Mouse (Mus musculus): ENCODE results near the gene Gm20388. TPM values are rescaled to one million over a fixed set of nuclear protein-coding genes. Genes with fewer than 3 reads are reported as not detected.
"Not testable (repeated sequence)": the region's sequence is repeated elsewhere in the genome, so short reads cannot be mapped to it uniquely, and the experiment has no call there.

Gene Gm20388
- polyA plus RNA-seq, 1 experiment, result 0.36 TPM

DNA sequence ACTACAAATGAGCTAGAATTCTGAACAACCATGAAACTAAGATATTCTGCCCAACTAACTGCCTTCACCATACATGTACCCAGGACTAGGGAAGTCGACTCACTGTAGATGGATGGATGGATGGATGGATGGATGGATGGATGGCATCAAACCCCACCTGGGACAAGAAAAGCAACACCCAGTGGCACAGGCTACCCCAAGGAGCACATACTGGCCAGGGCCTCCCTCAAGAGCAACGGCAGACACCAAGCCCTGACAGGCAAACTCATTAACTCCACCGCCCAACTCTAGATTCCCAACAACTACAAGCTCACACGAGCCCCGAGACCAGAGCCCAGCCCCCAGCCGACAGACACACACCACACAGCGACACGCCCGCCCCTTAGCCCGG is 3626.3 kb downstream of the Gm20388 start:
- no peak for TF ChIP-seq GATA1 (IDR thresholded peaks at IDR 0.05; ENCODE audit: low read length)
- no peak for TF ChIP-seq TAL1 (IDR thresholded peaks at IDR 0.05; ENCODE audit: low read length)
- Histone ChIP-seq H3K4me1 (ENCODE audit: control insufficient read depth) (no peaks in the 10 kb centered on the region), H3K36me3 (ENCODE audit: control insufficient read depth) (peaks cover 14% of the 10 kb centered on the region; the same call in 1 of the 2 replicates), H3K27me3 (ENCODE audit: control insufficient read depth) (peaks cover 8% of the 10 kb centered on the region), H3K9me3 (ENCODE audit: control insufficient read depth, low read length) (no peaks in the 10 kb centered on the region), H3K4me3 (replicated peaks) (no peak overlapping the region)

- H3K9me3 ChIP-seq (ENCODE audit: control insufficient read depth, low read length); H3K27me3 ChIP-seq (ENCODE audit: control insufficient read depth); H3K4me3 ChIP-seq (replicated peaks); H3K4me1 ChIP-seq (ENCODE audit: control insufficient read depth): not testable (repeated sequence)
- peaks cover 12% of the 10 kb centered on the region; the same call in 1 of the 2 replicates for H3K36me3 ChIP-seq (ENCODE audit: control insufficient read depth)
These were observed 3627.0 kb downstream of the Gm20388 start for GRCm38 (mm10) chr8:123537641-123538040.

GRCm38 (mm10) chr8:123564221-123564620 is 3653.6 kb downstream of the Gm20388 start:
- not testable (repeated sequence) for H3K4me3 ChIP-seq (replicated peaks); H3K9me3 ChIP-seq (ENCODE audit: control insufficient read depth, low read length); H3K36me3 ChIP-seq (ENCODE audit: control insufficient read depth); H3K4me1 ChIP-seq (ENCODE audit: control insufficient read depth); H3K27me3 ChIP-seq (ENCODE audit: control insufficient read depth)

- H3K36me3 ChIP-seq (ENCODE audit: control insufficient read depth); H3K9me3 ChIP-seq (ENCODE audit: control insufficient read depth, low read length); H3K4me3 ChIP-seq (replicated peaks); H3K4me1 ChIP-seq (ENCODE audit: control insufficient read depth); H3K27me3 ChIP-seq (ENCODE audit: control insufficient read depth): not testable (repeated sequence)
These were observed 3664.7 kb downstream of the Gm20388 start for GRCm38 (mm10) chr8:123575386-123575785.

- H3K27me3 ChIP-seq (ENCODE audit: control insufficient read depth); H3K4me3 ChIP-seq (replicated peaks); H3K36me3 ChIP-seq (ENCODE audit: control insufficient read depth); H3K9me3 ChIP-seq (ENCODE audit: control insufficient read depth, low read length); H3K4me1 ChIP-seq (ENCODE audit: control insufficient read depth): not testable (repeated sequence)
These were observed 3690.1 kb downstream of the Gm20388 start for GRCm38 (mm10) chr8:123600666-123601172.

DNA sequence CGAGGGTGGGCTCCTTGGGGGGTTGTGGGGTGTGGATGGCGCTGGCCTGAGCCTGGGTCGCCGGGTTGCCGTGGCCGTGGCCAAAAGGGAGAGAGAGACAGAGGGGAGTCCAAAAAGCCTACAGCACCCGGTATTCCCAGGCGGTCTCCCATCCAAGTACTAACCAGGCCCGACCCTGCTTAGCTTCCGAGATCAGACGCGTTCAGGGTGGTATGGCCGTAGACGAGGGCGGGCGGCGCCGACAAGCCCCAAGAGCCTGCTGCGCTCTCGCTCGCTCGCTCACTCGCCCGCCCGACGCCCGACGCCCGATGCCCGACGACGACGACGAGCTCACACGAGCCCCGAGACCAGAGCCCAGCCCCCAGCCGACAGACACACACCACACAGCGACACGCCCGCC is 3690.8 kb downstream of the Gm20388 start:
- H3K36me3 ChIP-seq (ENCODE audit: control insufficient read depth), result not testable (repeated sequence)

GRCm38 (mm10) chr8:123612652-123613051 is 3702.0 kb downstream of the Gm20388 start:
- not testable (repeated sequence) for H3K9me3 ChIP-seq (ENCODE audit: control insufficient read depth, low read length); H3K4me3 ChIP-seq (replicated peaks); H3K4me1 ChIP-seq (ENCODE audit: control insufficient read depth); H3K36me3 ChIP-seq (ENCODE audit: control insufficient read depth); H3K27me3 ChIP-seq (ENCODE audit: control insufficient read depth)

More for the DNA sequence above, 3690.8 kb downstream of the Gm20388 start:
- not testable (repeated sequence) for H3K4me3 ChIP-seq (replicated peaks); H3K9me3 ChIP-seq (ENCODE audit: control insufficient read depth, low read length); H3K4me1 ChIP-seq (ENCODE audit: control insufficient read depth); H3K27me3 ChIP-seq (ENCODE audit: control insufficient read depth)

GRCm38 (mm10) chr8:123623523-123623922 is 3712.9 kb downstream of the Gm20388 start:
- H3K4me1 ChIP-seq (ENCODE audit: control insufficient read depth); H3K4me3 ChIP-seq (replicated peaks); H3K36me3 ChIP-seq (ENCODE audit: control insufficient read depth); H3K9me3 ChIP-seq (ENCODE audit: control insufficient read depth, low read length): not testable (repeated sequence)
- peaks cover 31% of the 10 kb centered on the region for H3K27me3 ChIP-seq (ENCODE audit: control insufficient read depth)

- H3K4me3 ChIP-seq (replicated peaks), result no peak overlapping the region
- H3K36me3 ChIP-seq (ENCODE audit: control insufficient read depth), result no peaks in the 10 kb centered on the region
- no peaks in the 10 kb centered on the region for H3K9me3 ChIP-seq (ENCODE audit: control insufficient read depth, low read length)
- no peak for TF ChIP-seq TAL1 (IDR thresholded peaks at IDR 0.05; ENCODE audit: low read length)
- peaks cover 35% of the 10 kb centered on the region for H3K27me3 ChIP-seq (ENCODE audit: control insufficient read depth)
- H3K4me1 ChIP-seq (ENCODE audit: control insufficient read depth), result peaks cover 10% of the 10 kb centered on the region
These were observed 3713.6 kb downstream of the Gm20388 start for GRCm38 (mm10) chr8:123624274-123624673.

- Histone ChIP-seq H3K27me3 (ENCODE audit: control insufficient read depth) (peaks cover 39% of the 10 kb centered on the region), H3K4me1 (ENCODE audit: control insufficient read depth) (peaks cover 10% of the 10 kb centered on the region)
- no peak for TF ChIP-seq TAL1 (IDR thresholded peaks at IDR 0.05; ENCODE audit: low read length)
- no peak for TF ChIP-seq GATA1 (IDR thresholded peaks at IDR 0.05; ENCODE audit: low read length)
These were observed 3714.1 kb downstream of the Gm20388 start for GRCm38 (mm10) chr8:123624702-123625101.

GRCm38 (mm10) chr8:123625717-123626116 is 3715.1 kb downstream of the Gm20388 start:
- peaks cover 46% of the 10 kb centered on the region for H3K27me3 ChIP-seq (ENCODE audit: control insufficient read depth)
- no peak for TF ChIP-seq GATA1 (IDR thresholded peaks at IDR 0.05; ENCODE audit: low read length)
- TF ChIP-seq TAL1 (IDR thresholded peaks at IDR 0.05; ENCODE audit: low read length), result no peak

More at GRCm38 (mm10) chr8:123624702-123625101, 3714.1 kb downstream of the Gm20388 start:
- no peak overlapping the region for H3K4me3 ChIP-seq (replicated peaks)
- no peaks in the 10 kb centered on the region for H3K36me3 ChIP-seq (ENCODE audit: control insufficient read depth)
- no peaks in the 10 kb centered on the region for H3K9me3 ChIP-seq (ENCODE audit: control insufficient read depth, low read length)

More at GRCm38 (mm10) chr8:123625717-123626116, 3715.1 kb downstream of the Gm20388 start:
- Histone ChIP-seq H3K9me3 (ENCODE audit: control insufficient read depth, low read length) (no peaks in the 10 kb centered on the region), H3K4me1 (ENCODE audit: control insufficient read depth) (peaks cover 10% of the 10 kb centered on the region), H3K36me3 (ENCODE audit: control insufficient read depth) (no peaks in the 10 kb centered on the region), H3K4me3 (replicated peaks) (no peak overlapping the region)

Data from erythroblast, embryonic 14.5 days (primary cell).